Mouse (Mus musculus): Measurements from ENCODE around the gene Gla. TPM values are rescaled to one million over a fixed set of nuclear protein-coding genes. Genes with fewer than 3 reads are reported as not detected.

The Gla gene
- total RNA-seq, 1 experiment from 2014 or later, result 15.0 TPM

- no peak for ATAC-seq (ENCODE audit: extremely low read depth, insufficient number of reproducible peaks, low FRiP score, poor library complexity, severe bottlenecking)
Observed at GRCm38 (mm10) chrX:134599922-134600565, 881 bp downstream of the Gla start.

- no peak for ATAC-seq (ENCODE audit: extremely low read depth, insufficient number of reproducible peaks, low FRiP score, poor library complexity, severe bottlenecking)
Observed at GRCm38 (mm10) chrX:134589836-134590235, 11.1 kb downstream of the Gla start.

GRCm38 (mm10) chrX:134588997-134589396 is 11.9 kb downstream of the Gla start:
- ATAC-seq (ENCODE audit: extremely low read depth, insufficient number of reproducible peaks, low FRiP score, poor library complexity, severe bottlenecking), result no peak

- no peak for ATAC-seq (ENCODE audit: extremely low read depth, insufficient number of reproducible peaks, low FRiP score, poor library complexity, severe bottlenecking)
Observed at GRCm38 (mm10) chrX:134588261-134588660, 12.7 kb downstream of the Gla start.

GRCm38 (mm10) chrX:134586447-134586846 is 14.5 kb downstream of the Gla start:
- no peak for ATAC-seq (ENCODE audit: extremely low read depth, insufficient number of reproducible peaks, low FRiP score, poor library complexity, severe bottlenecking)

GRCm38 (mm10) chrX:134585103-134586002 is 15.6 kb downstream of the Gla start, which contains the start of gene Rpl36a:
Gene Rpl36a (plus strand): TSS chrX:134585654.
- ATAC-seq (ENCODE audit: extremely low read depth, insufficient number of reproducible peaks, low FRiP score, poor library complexity, severe bottlenecking), result peak; percentile 93

- ATAC-seq (ENCODE audit: extremely low read depth, insufficient number of reproducible peaks, low FRiP score, poor library complexity, severe bottlenecking), result peak; percentile 30; the same call in 1 of the 2 replicates
Observed at GRCm38 (mm10) chrX:134582888-134583669, 17.8 kb downstream of the Gla start, which contains the start of gene Btk. Gene Btk (minus strand): TSS chrX:134583570.

- no peak for ATAC-seq (ENCODE audit: extremely low read depth, insufficient number of reproducible peaks, low FRiP score, poor library complexity, severe bottlenecking)
Observed at GRCm38 (mm10) chrX:134582270-134582669, 18.7 kb downstream of the Gla start.

GRCm38 (mm10) chrX:134580528-134581305 is 20.2 kb downstream of the Gla start:
- no peak for ATAC-seq (ENCODE audit: extremely low read depth, insufficient number of reproducible peaks, low FRiP score, poor library complexity, severe bottlenecking)

GRCm38 (mm10) chrX:134577896-134578295 is 23.0 kb downstream of the Gla start:
- no peak for ATAC-seq (ENCODE audit: extremely low read depth, insufficient number of reproducible peaks, low FRiP score, poor library complexity, severe bottlenecking)

GRCm38 (mm10) chrX:134566536-134567222 is 34.2 kb downstream of the Gla start:
- peak; percentile 81; the same call in 1 of the 2 replicates for ATAC-seq (ENCODE audit: extremely low read depth, insufficient number of reproducible peaks, low FRiP score, poor library complexity, severe bottlenecking)

GRCm38 (mm10) chrX:134564326-134564725 is 36.6 kb downstream of the Gla start:
- ATAC-seq (ENCODE audit: extremely low read depth, insufficient number of reproducible peaks, low FRiP score, poor library complexity, severe bottlenecking), result peak; percentile 66; the same call in 1 of the 2 replicates

- peak; percentile 41; the same call in 1 of the 2 replicates for ATAC-seq (ENCODE audit: extremely low read depth, insufficient number of reproducible peaks, low FRiP score, poor library complexity, severe bottlenecking)
Observed at GRCm38 (mm10) chrX:134554425-134554824, 46.5 kb downstream of the Gla start.

GRCm38 (mm10) chrX:134553326-134553725 is 47.6 kb downstream of the Gla start:
- ATAC-seq (ENCODE audit: extremely low read depth, insufficient number of reproducible peaks, low FRiP score, poor library complexity, severe bottlenecking), result no peak

- peak; percentile 46; the same call in 1 of the 2 replicates for ATAC-seq (ENCODE audit: extremely low read depth, insufficient number of reproducible peaks, low FRiP score, poor library complexity, severe bottlenecking)
Observed at GRCm38 (mm10) chrX:134550903-134551302, 50.0 kb downstream of the Gla start.

GRCm38 (mm10) chrX:134547330-134547729 is 53.6 kb downstream of the Gla start:
- no peak for ATAC-seq (ENCODE audit: extremely low read depth, insufficient number of reproducible peaks, low FRiP score, poor library complexity, severe bottlenecking)

- no peak for ATAC-seq (ENCODE audit: extremely low read depth, insufficient number of reproducible peaks, low FRiP score, poor library complexity, severe bottlenecking)
Observed at GRCm38 (mm10) chrX:134541955-134542308, 59.0 kb downstream of the Gla start.
